Mouse (Mus musculus) stomach, embryonic 16.5 days (tissue): ENCODE measurements around the gene Szrd1. TPM values are rescaled to one million over a fixed set of nuclear protein-coding genes. Genes with fewer than 3 reads are reported as not detected.
A peak's percentile ranks its signal among the peaks of the same experiment; 100 is the strongest.

Experiments
- ATAC-seq: fragments of 200-750 bp; cut with Nextera tagmentation; 2 replicates; pipeline ENCODE4 v1.8.0; 2017; ENCODE audit warnings: moderate number of reproducible peaks, moderate TSS enrichment; ENCODE audit not compliant: insufficient read depth, low FRiP score
- H3K27ac ChIP-seq: fragments of 300-500 bp; sonication (generic); 2 replicates; pipeline ENCODE4 v1.5.1; 2014; ENCODE audit warnings: low read length
- H3K27me3 ChIP-seq: fragments of 300-500 bp; sonication (generic); 2 replicates; pipeline ENCODE4 v1.6.1; 2014; ENCODE audit warnings: low read length, control low read depth, mixed read lengths; ENCODE audit not compliant: control insufficient read depth, insufficient read depth
- H3K36me3 ChIP-seq: fragments of 300-500 bp; sonication (generic); 2 replicates; pipeline ENCODE4 v1.6.1; 2014; ENCODE audit warnings: low read length; ENCODE audit not compliant: control insufficient read depth, insufficient read depth
- H3K4me1 ChIP-seq: fragments of 300-500 bp; sonication (generic); 2 replicates; pipeline ENCODE4 v1.6.1; 2014; ENCODE audit warnings: low read length, control low read depth, mixed read lengths; ENCODE audit not compliant: control insufficient read depth, insufficient read depth
- H3K4me2 ChIP-seq: fragments of 300-500 bp; sonication (generic); 2 replicates; pipeline ENCODE4 v1.6.1; 2014; ENCODE audit warnings: low read depth, low read length, mixed read lengths
- H3K4me3 ChIP-seq: fragments of 300-500 bp; sonication (generic); replicated peaks from 2 replicates; pipeline ENCODE4 v1.5.1; 2014; ENCODE audit warnings: mild to moderate bottlenecking, low read length
- H3K9ac ChIP-seq: fragments of 300-500 bp; sonication (generic); 2 replicates; pipeline ENCODE4 v1.6.1; 2014; ENCODE audit warnings: low read length
- H3K9me3 ChIP-seq: fragments of 300-500 bp; sonication (generic); replicated peaks from 2 replicates; pipeline ENCODE4 v1.6.1; 2016; ENCODE audit warnings: low read length, control low read depth; ENCODE audit not compliant: control insufficient read depth
- WGBS: fragments of 180-500 bp; shearing (Covaris S2); extraction: QIAGEN DNeasy Blood & Tissue Kit; methylation state at CpG from one replicate; pipeline ENCODE4 v1.1.7; 2014; 5-methylcytosine and 5-hydroxymethylcytosine counted together
- polyA plus RNA-seq: library from polyadenylated mRNA; unstranded; fragments of >200 nt; fragmentation: Nextera tagmentation; extraction: Ambion mirVana; gene quantifications from 2 replicates; pipeline ENCODE4 v1.2.1, GENCODE M21; 2015

Szrd1 gene
- polyA plus RNA-seq, 1 experiment from 2014 or later, result 51.6 TPM

DNA sequence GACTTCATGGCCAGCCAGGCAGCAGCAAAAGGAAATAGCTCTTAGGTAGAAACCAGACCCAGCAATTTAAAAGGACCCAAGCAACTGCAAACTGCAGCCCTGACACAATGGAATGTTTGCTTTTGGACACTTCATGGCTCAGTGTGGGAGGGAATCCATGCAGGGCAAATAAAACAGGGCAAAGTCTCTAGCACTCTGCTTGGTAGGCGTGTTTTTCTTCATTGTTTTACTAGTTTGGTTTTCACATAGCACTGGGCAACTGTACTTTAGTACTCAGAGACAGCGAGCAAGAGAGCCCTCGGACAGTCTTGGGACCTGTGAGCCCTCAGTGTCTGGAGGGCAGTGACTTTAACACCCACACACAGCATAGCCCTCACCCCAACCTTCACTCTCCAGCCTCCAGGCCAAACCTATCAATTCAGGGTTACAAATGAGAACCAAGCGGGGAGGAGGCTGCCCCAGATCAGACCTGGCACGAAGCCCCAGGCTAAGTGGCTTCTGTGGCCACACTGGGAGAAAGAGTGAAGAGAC lies 8.0 kb downstream of the Szrd1 start:
- H3K9ac ChIP-seq, result peak overlapping the region; percentile 65
- peak overlapping the region; percentile 97 for H3K27ac ChIP-seq
- 42% methylated on average over 5 of the region's 5 CpGs for WGBS
- peak overlapping the region; percentile 21; the same call in 1 of the 2 replicates for H3K4me3 ChIP-seq
- peaks cover 63% of the 10 kb centered on the region for H3K4me1 ChIP-seq
- H3K27me3 ChIP-seq, result no peaks in the 10 kb centered on the region
- peak overlapping the region; percentile 48 for H3K4me2 ChIP-seq
- no peaks in the 10 kb centered on the region for H3K9me3 ChIP-seq
- H3K36me3 ChIP-seq, result no peaks in the 10 kb centered on the region
- peak; percentile 81 for ATAC-seq

- peak overlapping the region; percentile 55 for H3K9ac ChIP-seq
- no peak overlapping the region for H3K4me3 ChIP-seq
- 51% methylated on average over 6 of the region's 6 CpGs for WGBS
Measured at GRCm38 (mm10) chr4:141130704-141131342, 8.8 kb downstream of the Szrd1 start.

GRCm38 (mm10) chr4:141129190-141129710 lies 10.3 kb downstream of the Szrd1 start:
- peaks cover 45% of the 10 kb centered on the region for H3K4me1 ChIP-seq
- no peak overlapping the region for H3K4me2 ChIP-seq
- H3K9ac ChIP-seq, result no peak overlapping the region
- no peaks in the 10 kb centered on the region for H3K27me3 ChIP-seq
- no peaks in the 10 kb centered on the region for H3K36me3 ChIP-seq
- WGBS, result 28% methylated on average over 6 of the region's 6 CpGs
- ATAC-seq, result peak; percentile 46; the same call in 1 of the 2 replicates
- no peaks in the 10 kb centered on the region for H3K9me3 ChIP-seq
- peak overlapping the region; percentile 76 for H3K27ac ChIP-seq
- H3K4me3 ChIP-seq, result no peak overlapping the region

More at GRCm38 (mm10) chr4:141130704-141131342, 8.8 kb downstream of the Szrd1 start:
- H3K4me2 ChIP-seq, result peak overlapping the region; percentile 48
- peak overlapping the region; percentile 97 for H3K27ac ChIP-seq
- no peaks in the 10 kb centered on the region for H3K9me3 ChIP-seq
- no peaks in the 10 kb centered on the region for H3K27me3 ChIP-seq
- H3K36me3 ChIP-seq, result no peaks in the 10 kb centered on the region
- ATAC-seq, result no peak
- peaks cover 60% of the 10 kb centered on the region for H3K4me1 ChIP-seq

- Histone ChIP-seq H3K9ac (no peak overlapping the region), H3K27me3 (no peaks in the 10 kb centered on the region), H3K4me2 (no peak overlapping the region), H3K4me1 (peaks cover 16% of the 10 kb centered on the region; the same call in 1 of the 2 replicates), H3K4me3 (no peak overlapping the region), H3K27ac (no peak overlapping the region), H3K36me3 (no peaks in the 10 kb centered on the region), H3K9me3 (no peaks in the 10 kb centered on the region)
- no peak for ATAC-seq
- WGBS, result 19% methylated on average over 1 of the region's 1 CpGs
Measured at GRCm38 (mm10) chr4:141123065-141123464, 16.5 kb downstream of the Szrd1 start.

- Histone ChIP-seq H3K36me3 (no peaks in the 10 kb centered on the region), H3K9ac (no peak overlapping the region), H3K27ac (no peak overlapping the region), H3K9me3 (no peaks in the 10 kb centered on the region), H3K4me2 (no peak overlapping the region), H3K4me3 (no peak overlapping the region), H3K27me3 (no peaks in the 10 kb centered on the region), H3K4me1 (peaks cover 16% of the 10 kb centered on the region; the same call in 1 of the 2 replicates)
- 76% methylated on average over 7 of the region's 7 CpGs for WGBS
- ATAC-seq, result no peak
Measured at GRCm38 (mm10) chr4:141122663-141123062, 16.9 kb downstream of the Szrd1 start.

DNA sequence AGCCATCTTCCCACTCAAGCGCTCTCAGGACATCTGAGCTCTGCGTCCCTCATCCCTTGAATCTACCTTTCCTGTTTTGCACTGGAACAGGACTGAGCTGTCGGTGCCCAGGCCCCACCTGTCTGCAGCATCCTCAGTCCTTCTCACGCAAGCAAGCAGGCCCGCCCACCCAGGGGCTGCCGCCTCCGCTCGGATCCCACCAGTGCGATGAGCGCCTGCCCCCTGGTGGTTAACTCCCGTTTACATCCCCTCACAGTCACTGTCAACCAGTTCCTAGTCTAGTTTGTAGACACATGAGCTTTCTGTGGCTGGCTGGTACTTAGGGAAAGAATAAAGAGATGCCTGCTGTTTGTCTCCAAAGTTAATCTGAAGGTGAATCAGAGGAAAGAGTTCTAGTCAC lies 18.9 kb downstream of the Szrd1 start:
- Histone ChIP-seq H3K27ac (no peak overlapping the region), H3K36me3 (peaks cover 5% of the 10 kb centered on the region; the same call in 1 of the 2 replicates), H3K4me3 (no peak overlapping the region), H3K9me3 (no peaks in the 10 kb centered on the region), H3K9ac (no peak overlapping the region), H3K27me3 (no peaks in the 10 kb centered on the region), H3K4me1 (peaks cover 16% of the 10 kb centered on the region; the same call in 1 of the 2 replicates), H3K4me2 (no peak overlapping the region)
- ATAC-seq, result no peak
- 22% methylated on average over 11 of the region's 11 CpGs for WGBS

DNA sequence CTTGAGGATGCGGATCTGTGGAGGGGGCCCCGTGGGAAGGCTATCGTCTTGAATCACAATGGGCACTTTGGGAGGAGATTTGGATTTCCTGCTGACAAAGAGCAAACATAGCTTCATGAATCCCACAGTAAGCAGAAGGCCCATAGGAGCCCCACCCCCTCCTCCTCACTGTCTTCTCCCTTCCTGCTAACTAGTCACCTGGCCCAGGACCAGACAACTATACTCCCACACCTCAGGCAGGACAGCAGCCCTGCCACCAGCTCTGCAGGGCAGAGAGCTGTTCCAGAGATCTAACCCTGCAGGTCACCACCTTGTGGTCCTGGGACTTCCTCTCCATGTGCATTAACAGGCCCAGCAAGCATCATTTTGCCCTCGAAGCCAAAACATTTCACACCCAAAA lies 20.9 kb downstream of the Szrd1 start:
- no peaks in the 10 kb centered on the region for H3K27me3 ChIP-seq
- H3K27ac ChIP-seq, result no peak overlapping the region
- peaks cover 18% of the 10 kb centered on the region; the same call in 1 of the 2 replicates for H3K4me1 ChIP-seq
- H3K9ac ChIP-seq, result no peak overlapping the region
- H3K4me2 ChIP-seq, result no peak overlapping the region
- H3K9me3 ChIP-seq, result no peaks in the 10 kb centered on the region
- no peak overlapping the region for H3K4me3 ChIP-seq
- WGBS, result 66% methylated on average over 4 of the region's 4 CpGs
- H3K36me3 ChIP-seq, result peaks cover 9% of the 10 kb centered on the region; the same call in 1 of the 2 replicates
- ATAC-seq, result no peak

DNA sequence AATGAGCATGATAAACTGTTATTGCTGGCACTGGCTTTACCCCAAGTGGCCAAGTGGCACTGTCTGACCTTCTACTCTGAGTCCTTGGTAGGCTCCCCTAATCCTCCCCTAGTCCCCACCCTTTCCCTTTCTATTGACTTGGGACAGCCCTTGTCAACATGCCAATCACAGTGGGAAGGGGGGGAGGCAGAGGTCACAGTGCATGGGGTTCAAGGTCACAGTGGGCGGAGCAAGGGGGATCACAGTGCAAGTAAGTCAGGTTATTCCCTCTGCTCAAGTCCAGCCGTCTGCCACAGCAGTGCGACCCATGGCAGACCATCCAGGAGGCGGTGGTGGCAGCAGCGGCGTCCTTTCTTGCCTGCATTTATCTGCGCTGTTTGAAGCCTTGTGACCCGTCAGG lies 24.2 kb downstream of the Szrd1 start:
- Histone ChIP-seq H3K4me3 (no peak overlapping the region), H3K9ac (no peak overlapping the region), H3K4me1 (peaks cover 9% of the 10 kb centered on the region; the same call in 1 of the 2 replicates), H3K27me3 (no peaks in the 10 kb centered on the region), H3K36me3 (peaks cover 23% of the 10 kb centered on the region), H3K9me3 (peaks cover 3% of the 10 kb centered on the region; the same call in 1 of the 2 replicates), H3K27ac (no peak overlapping the region), H3K4me2 (no peak overlapping the region)
- 83% methylated on average over 8 of the region's 8 CpGs for WGBS
- no peak for ATAC-seq

GRCm38 (mm10) chr4:141114521-141114981 lies 25.0 kb downstream of the Szrd1 start:
- Histone ChIP-seq H3K9ac (no peak overlapping the region), H3K36me3 (peaks cover 26% of the 10 kb centered on the region)
- WGBS, result 76% methylated on average over 6 of the region's 6 CpGs

More at GRCm38 (mm10) chr4:141114521-141114981, 25.0 kb downstream of the Szrd1 start:
- peaks cover 6% of the 10 kb centered on the region; the same call in 1 of the 2 replicates for H3K9me3 ChIP-seq
- ATAC-seq, result no peak
- no peak overlapping the region for H3K4me3 ChIP-seq
- no peaks in the 10 kb centered on the region for H3K27me3 ChIP-seq
- no peak overlapping the region for H3K4me2 ChIP-seq
- H3K27ac ChIP-seq, result peak overlapping the region; percentile 47; the same call in 1 of the 2 replicates
- H3K4me1 ChIP-seq, result peaks cover 9% of the 10 kb centered on the region; the same call in 1 of the 2 replicates
